Mouse (Mus musculus) liver, postnatal 0 days (tissue): ENCODE measurements around the gene Bmp8a.
"Not testable (repeated sequence)": the region's sequence is repeated elsewhere in the genome, so short reads cannot be mapped to it uniquely, and the experiment has no call there.

Experiments used
- CTCF ChIP-seq: sonication (generic); IDR thresholded peaks from 2 replicates; pipeline ENCODE4 v1.5.1; 2016; ENCODE audit warnings: antibody characterized with exemption, low read depth
- EP300 ChIP-seq: IDR thresholded peaks from 2 replicates; pipeline ENCODE4 v1.6.1; 2016; ENCODE audit warnings: antibody characterized with exemption, low read depth, mild to moderate bottlenecking

GRCm38 (mm10) chr4:123282915-123283674 lies 60.0 kb downstream of the Bmp8a start:
- not testable (repeated sequence) for TF ChIP-seq CTCF, EP300
